Mouse (Mus musculus) midbrain, embryonic 13.5 days (tissue): ENCODE data around the gene Fads2. TPM values are rescaled to one million over a fixed set of nuclear protein-coding genes. Genes with fewer than 3 reads are reported as not detected.

Experiments used
- ATAC-seq: fragments of 200-750 bp; cut with Nextera tagmentation; 2 replicates; pipeline ENCODE4 v1.8.0; 2017; ENCODE audit warnings: mild to moderate bottlenecking, moderate TSS enrichment, moderate library complexity
- H3K27ac ChIP-seq: fragments of 300-500 bp; sonication (generic); 2 replicates; pipeline ENCODE4 v1.5.1; 2015; ENCODE audit warnings: inconsistent platforms, mild to moderate bottlenecking, moderate library complexity
- H3K27me3 ChIP-seq: fragments of 300-500 bp; sonication (generic); 2 replicates; pipeline ENCODE4 v1.6.1; 2015; ENCODE audit warnings: mild to moderate bottlenecking, inconsistent platforms
- H3K36me3 ChIP-seq: fragments of 300-500 bp; sonication (generic); 2 replicates; pipeline ENCODE4 v1.6.1; 2015; ENCODE audit warnings: mild to moderate bottlenecking, inconsistent platforms
- H3K4me1 ChIP-seq: fragments of 300-500 bp; sonication (generic); replicated peaks from 2 replicates; pipeline ENCODE4 v1.6.1; 2015; ENCODE audit warnings: inconsistent platforms
- H3K4me2 ChIP-seq: fragments of 300-500 bp; sonication (generic); replicated peaks from 2 replicates; pipeline ENCODE4 v1.6.1; 2015; ENCODE audit warnings: moderate library complexity, mild to moderate bottlenecking, inconsistent platforms
- H3K4me3 ChIP-seq: fragments of 300-500 bp; sonication (generic); replicated peaks from 2 replicates; pipeline ENCODE4 v1.5.1; 2015; ENCODE audit warnings: mild to moderate bottlenecking, inconsistent platforms
- H3K9ac ChIP-seq: fragments of 300-500 bp; sonication (generic); replicated peaks from 2 replicates; pipeline ENCODE4 v1.6.1; 2015; ENCODE audit warnings: mild to moderate bottlenecking, inconsistent platforms
- H3K9me3 ChIP-seq: fragments of 300-500 bp; sonication (generic); 2 replicates; pipeline ENCODE4 v1.6.1; 2016; ENCODE audit warnings: mild to moderate bottlenecking, inconsistent platforms
- WGBS: fragments of 180-500 bp; shearing (Covaris S2); methylation state at CpG from one replicate; pipeline ENCODE4 v1.1.7; 2015; 5-methylcytosine and 5-hydroxymethylcytosine counted together
- polyA plus RNA-seq: library from polyadenylated mRNA; unstranded; fragments of >200 nt; fragmentation: Nextera tagmentation; extraction: Ambion mirVana; gene quantifications from 2 replicates; pipeline ENCODE4 v1.2.1, GENCODE M21; 2015

Fads2 gene
- polyA plus RNA-seq, 1 experiment from 2014 or later, result 173 TPM

- H3K4me3 ChIP-seq, result no peak overlapping the region
- peaks cover 73% of the 10 kb centered on the region for H3K4me1 ChIP-seq
- WGBS, result 93% methylated on average over 2 of the region's 2 CpGs
- peak overlapping the region; percentile 78 for H3K27ac ChIP-seq
- H3K4me2 ChIP-seq, result peak overlapping the region; percentile 93
- peaks cover 42% of the 10 kb centered on the region for H3K36me3 ChIP-seq
- peak overlapping the region; percentile 42 for H3K9ac ChIP-seq
- no peak for ATAC-seq
- no peaks in the 10 kb centered on the region for H3K27me3 ChIP-seq
- H3K9me3 ChIP-seq, result no peaks in the 10 kb centered on the region
These were observed 5.1 kb downstream of the Fads2 start for GRCm38 (mm10) chr19:10096371-10096876.

GRCm38 (mm10) chr19:10094695-10095094, 6.9 kb downstream of the Fads2 start:
- H3K4me2 ChIP-seq, result peak overlapping the region; percentile 9; the same call in 1 of the 2 replicates
- no peak overlapping the region for H3K4me3 ChIP-seq
- no peaks in the 10 kb centered on the region for H3K27me3 ChIP-seq
- 0 out of 2 replicates have a peak overlapping the region, but pooled peaks have one; percentile 14 for H3K27ac ChIP-seq
- no peaks in the 10 kb centered on the region for H3K9me3 ChIP-seq
- peaks cover 60% of the 10 kb centered on the region for H3K36me3 ChIP-seq
- WGBS, result 82% methylated on average over 4 of the region's 4 CpGs
- peak overlapping the region; percentile 33 for H3K9ac ChIP-seq
- no peak for ATAC-seq
- H3K4me1 ChIP-seq, result peaks cover 63% of the 10 kb centered on the region

- Histone ChIP-seq H3K27ac (no peak overlapping the region), H3K9ac (no peak overlapping the region), H3K4me1 (peaks cover 55% of the 10 kb centered on the region), H3K36me3 (peaks cover 68% of the 10 kb centered on the region), H3K4me2 (no peak overlapping the region), H3K27me3 (no peaks in the 10 kb centered on the region), H3K4me3 (no peak overlapping the region), H3K9me3 (no peaks in the 10 kb centered on the region)
- ATAC-seq, result no peak
- WGBS, result 90% methylated on average over 4 of the region's 4 CpGs
These were observed 7.7 kb downstream of the Fads2 start for GRCm38 (mm10) chr19:10093829-10094228.

GRCm38 (mm10) chr19:10086976-10087375, 14.6 kb downstream of the Fads2 start:
- Histone ChIP-seq H3K27ac (no peak overlapping the region), H3K36me3 (peaks cover 97% of the 10 kb centered on the region)

GRCm38 (mm10) chr19:10085454-10085853, 16.1 kb downstream of the Fads2 start:
- Histone ChIP-seq H3K36me3 (peaks cover 97% of the 10 kb centered on the region), H3K4me2 (no peak overlapping the region), H3K27me3 (no peaks in the 10 kb centered on the region), H3K9ac (no peak overlapping the region), H3K9me3 (no peaks in the 10 kb centered on the region), H3K27ac (no peak overlapping the region), H3K4me1 (no peaks in the 10 kb centered on the region), H3K4me3 (no peak overlapping the region)
- 88% methylated on average over 9 of the region's 9 CpGs for WGBS
- no peak for ATAC-seq

More at GRCm38 (mm10) chr19:10086976-10087375, 14.6 kb downstream of the Fads2 start:
- no peaks in the 10 kb centered on the region for H3K27me3 ChIP-seq
- H3K4me3 ChIP-seq, result no peak overlapping the region
- H3K4me1 ChIP-seq, result no peaks in the 10 kb centered on the region
- 94% methylated on average over 4 of the region's 4 CpGs for WGBS
- no peak overlapping the region for H3K9ac ChIP-seq
- no peak for ATAC-seq
- H3K9me3 ChIP-seq, result no peaks in the 10 kb centered on the region
- no peak overlapping the region for H3K4me2 ChIP-seq

GRCm38 (mm10) chr19:10082105-10082504, 19.4 kb downstream of the Fads2 start:
- ATAC-seq, result no peak
- Histone ChIP-seq H3K9me3 (no peaks in the 10 kb centered on the region), H3K4me2 (no peak overlapping the region), H3K4me1 (no peaks in the 10 kb centered on the region), H3K4me3 (no peak overlapping the region), H3K36me3 (peaks cover 97% of the 10 kb centered on the region), H3K27ac (no peak overlapping the region), H3K9ac (no peak overlapping the region), H3K27me3 (no peaks in the 10 kb centered on the region)
- 90% methylated on average over 3 of the region's 3 CpGs for WGBS

- H3K9me3 ChIP-seq, result no peaks in the 10 kb centered on the region
- no peak overlapping the region for H3K4me2 ChIP-seq
- H3K36me3 ChIP-seq, result peaks cover 98% of the 10 kb centered on the region
- H3K9ac ChIP-seq, result no peak overlapping the region
- H3K4me1 ChIP-seq, result no peaks in the 10 kb centered on the region
- no peak for ATAC-seq
- 98% methylated on average over 7 of the region's 7 CpGs for WGBS
- no peak overlapping the region for H3K4me3 ChIP-seq
- no peaks in the 10 kb centered on the region for H3K27me3 ChIP-seq
- H3K27ac ChIP-seq, result no peak overlapping the region
These were observed 21.2 kb downstream of the Fads2 start for GRCm38 (mm10) chr19:10080384-10080783.

- Histone ChIP-seq H3K36me3 (peaks cover 99% of the 10 kb centered on the region), H3K4me1 (no peaks in the 10 kb centered on the region)
These were observed 23.2 kb downstream of the Fads2 start for GRCm38 (mm10) chr19:10078392-10078791.

GRCm38 (mm10) chr19:10073145-10073544, 28.4 kb downstream of the Fads2 start:
- Histone ChIP-seq H3K4me3 (no peak overlapping the region), H3K36me3 (peaks cover 100% of the 10 kb centered on the region), H3K9ac (no peak overlapping the region), H3K27ac (no peak overlapping the region), H3K27me3 (no peaks in the 10 kb centered on the region), H3K4me1 (0 out of 2 replicates have a peak, but pooled peaks cover 3% of the 10 kb centered on the region), H3K9me3 (no peaks in the 10 kb centered on the region), H3K4me2 (no peak overlapping the region)
- ATAC-seq, result no peak
- WGBS, result 96% methylated on average over 5 of the region's 5 CpGs

More at GRCm38 (mm10) chr19:10078392-10078791, 23.2 kb downstream of the Fads2 start:
- Histone ChIP-seq H3K4me2 (no peak overlapping the region), H3K27ac (no peak overlapping the region), H3K9me3 (no peaks in the 10 kb centered on the region), H3K9ac (no peak overlapping the region), H3K27me3 (no peaks in the 10 kb centered on the region), H3K4me3 (no peak overlapping the region)
- ATAC-seq, result no peak
- WGBS, result 89% methylated on average over 6 of the region's 6 CpGs

- Histone ChIP-seq H3K27me3 (no peaks in the 10 kb centered on the region), H3K27ac (peak overlapping the region; percentile 35; the same call in 1 of the 2 replicates), H3K4me3 (no peak overlapping the region), H3K9me3 (no peaks in the 10 kb centered on the region), H3K9ac (no peak overlapping the region), H3K4me1 (0 out of 2 replicates have a peak, but pooled peaks cover 3% of the 10 kb centered on the region), H3K4me2 (no peak overlapping the region), H3K36me3 (peaks cover 100% of the 10 kb centered on the region)
- ATAC-seq, result no peak; the same call in 1 of the 2 replicates
- 54% methylated on average over 4 of the region's 4 CpGs for WGBS
These were observed 29.7 kb downstream of the Fads2 start for GRCm38 (mm10) chr19:10071892-10072291.

- no peaks in the 10 kb centered on the region for H3K9me3 ChIP-seq
- H3K4me1 ChIP-seq, result 0 out of 2 replicates have a peak, but pooled peaks cover 3% of the 10 kb centered on the region
- no peak overlapping the region for H3K4me2 ChIP-seq
- H3K9ac ChIP-seq, result no peak overlapping the region
- peaks cover 100% of the 10 kb centered on the region for H3K36me3 ChIP-seq
- peak overlapping the region; percentile 35 for H3K27ac ChIP-seq
- no peak overlapping the region for H3K4me3 ChIP-seq
- WGBS, result 79% methylated on average over 5 of the region's 5 CpGs
- H3K27me3 ChIP-seq, result no peaks in the 10 kb centered on the region
- peak; percentile 59; the same call in 1 of the 2 replicates for ATAC-seq
These were observed 30.4 kb downstream of the Fads2 start for GRCm38 (mm10) chr19:10071166-10071565.

- Histone ChIP-seq H3K36me3 (peaks cover 100% of the 10 kb centered on the region), H3K27me3 (no peaks in the 10 kb centered on the region), H3K4me2 (no peak overlapping the region), H3K9me3 (no peaks in the 10 kb centered on the region), H3K27ac (no peak overlapping the region), H3K4me1 (0 out of 2 replicates have a peak, but pooled peaks cover 3% of the 10 kb centered on the region), H3K9ac (no peak overlapping the region), H3K4me3 (no peak overlapping the region)
- 96% methylated on average over 8 of the region's 8 CpGs for WGBS
- no peak for ATAC-seq
These were observed 31.2 kb downstream of the Fads2 start for GRCm38 (mm10) chr19:10070186-10070980.
